Mouse (Mus musculus) intestine, embryonic 15.5 days (tissue): ENCODE results near the gene B3glct. TPM values are rescaled to one million over a fixed set of nuclear protein-coding genes. Genes with fewer than 3 reads are reported as not detected.

Experiments used
- ATAC-seq: fragments of 200-750 bp; cut with Nextera tagmentation; 2 replicates; pipeline ENCODE4 v1.8.0; 2017; ENCODE audit warnings: moderate TSS enrichment, moderate library complexity
- H3K27ac ChIP-seq: fragments of 300-500 bp; sonication (generic); 2 replicates; pipeline ENCODE4 v1.5.1; 2015; ENCODE audit warnings: mild to moderate bottlenecking, inconsistent platforms
- H3K27me3 ChIP-seq: fragments of 300-500 bp; sonication (generic); replicated peaks from 2 replicates; pipeline ENCODE4 v1.6.1; 2015; ENCODE audit warnings: inconsistent platforms
- H3K36me3 ChIP-seq: fragments of 300-500 bp; sonication (generic); 2 replicates; pipeline ENCODE4 v1.6.1; 2015; ENCODE audit warnings: inconsistent platforms
- H3K4me1 ChIP-seq: fragments of 300-500 bp; sonication (generic); replicated peaks from 2 replicates; pipeline ENCODE4 v1.6.1; 2015; ENCODE audit warnings: inconsistent platforms
- H3K4me2 ChIP-seq: fragments of 300-500 bp; sonication (generic); replicated peaks from 2 replicates; pipeline ENCODE4 v1.6.1; 2015; ENCODE audit warnings: mild to moderate bottlenecking, inconsistent platforms
- H3K4me3 ChIP-seq: fragments of 300-500 bp; sonication (generic); replicated peaks from 2 replicates; pipeline ENCODE4 v1.5.1; 2015; ENCODE audit warnings: inconsistent platforms
- H3K9ac ChIP-seq: fragments of 300-500 bp; sonication (generic); 2 replicates; pipeline ENCODE4 v1.6.1; 2015; ENCODE audit warnings: inconsistent platforms
- H3K9me3 ChIP-seq: fragments of 300-500 bp; sonication (generic); 2 replicates; pipeline ENCODE4 v1.6.1; 2016; ENCODE audit warnings: inconsistent platforms
- WGBS: fragments of 180-500 bp; shearing (Covaris S2); methylation state at CpG from one replicate; pipeline ENCODE4 v1.1.7; 2015; 5-methylcytosine and 5-hydroxymethylcytosine counted together
- polyA plus RNA-seq: library from polyadenylated mRNA; unstranded; fragments of >200 nt; fragmentation: Nextera tagmentation; extraction: Ambion mirVana; gene quantifications from 2 replicates; pipeline ENCODE4 v1.2.1, GENCODE M21; 2015

The B3glct gene
- polyA plus RNA-seq, 1 experiment from 2014 or later, result 12.3 TPM

GRCm38 (mm10) chr5:149648895-149649406, 29.1 kb upstream of the B3glct start:
- peak; percentile 68 for ATAC-seq
- H3K36me3 ChIP-seq, result no peaks in the 10 kb centered on the region
- H3K27ac ChIP-seq, result no peak overlapping the region
- WGBS, result 64% methylated on average over 6 of the region's 6 CpGs
- H3K27me3 ChIP-seq, result no peaks in the 10 kb centered on the region
- H3K4me2 ChIP-seq, result peak overlapping the region; percentile 24; the same call in 1 of the 2 replicates
- no peak overlapping the region for H3K4me3 ChIP-seq
- H3K9ac ChIP-seq, result no peak overlapping the region
- no peaks in the 10 kb centered on the region for H3K9me3 ChIP-seq
- H3K4me1 ChIP-seq, result peaks cover 2% of the 10 kb centered on the region; the same call in 1 of the 2 replicates

DNA sequence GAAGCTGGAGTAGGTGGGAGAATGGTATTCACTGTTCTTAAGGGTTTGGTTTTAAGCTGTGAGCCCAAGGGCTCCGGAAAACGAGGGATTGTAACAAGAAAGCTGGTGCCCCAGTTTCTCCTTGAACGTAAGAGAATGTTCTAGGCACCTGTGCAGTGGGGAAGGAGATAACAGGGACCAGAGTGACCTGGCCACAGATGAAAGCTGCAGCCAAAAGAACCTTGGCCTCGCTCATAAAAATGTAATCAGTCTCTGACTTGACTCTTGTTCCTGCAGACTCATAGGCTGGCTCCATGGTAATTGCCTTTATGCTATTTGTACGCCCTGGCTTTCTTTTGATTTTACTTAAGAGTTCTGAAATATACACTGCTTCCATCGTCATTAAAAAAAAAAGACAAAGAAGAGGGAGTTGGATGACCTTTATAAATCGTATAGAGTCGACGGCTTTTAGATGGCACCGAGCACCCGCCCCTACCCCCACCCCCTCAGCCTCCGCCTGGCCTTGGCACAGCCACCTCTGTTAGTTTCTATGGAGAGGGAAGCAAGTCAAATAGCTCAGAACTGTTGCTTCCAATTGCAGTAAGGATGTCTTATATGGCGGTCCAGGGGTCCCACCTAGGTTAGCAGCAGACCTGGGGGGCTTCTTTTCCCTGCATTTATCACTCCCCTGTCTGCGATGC, 28.4 kb upstream of the B3glct start:
- Histone ChIP-seq H3K36me3 (no peaks in the 10 kb centered on the region), H3K9me3 (no peaks in the 10 kb centered on the region), H3K27me3 (no peaks in the 10 kb centered on the region), H3K9ac (no peak overlapping the region), H3K4me2 (peak overlapping the region; percentile 24; the same call in 1 of the 2 replicates), H3K4me1 (peaks cover 2% of the 10 kb centered on the region; the same call in 1 of the 2 replicates), H3K27ac (peak overlapping the region; percentile 17; the same call in 1 of the 2 replicates), H3K4me3 (no peak overlapping the region)
- WGBS, result 66% methylated on average over 14 of the region's 14 CpGs
- peak; percentile 86 for ATAC-seq

- no peaks in the 10 kb centered on the region for H3K9me3 ChIP-seq
- WGBS, result 49% methylated on average over 4 of the region's 4 CpGs
- ATAC-seq, result 0 out of 2 replicates have a peak, but pooled peaks have one; percentile 21
- H3K27ac ChIP-seq, result peak overlapping the region; percentile 17; the same call in 1 of the 2 replicates
- H3K4me2 ChIP-seq, result no peak overlapping the region
- no peaks in the 10 kb centered on the region for H3K27me3 ChIP-seq
- peaks cover 2% of the 10 kb centered on the region; the same call in 1 of the 2 replicates for H3K4me1 ChIP-seq
- H3K9ac ChIP-seq, result no peak overlapping the region
- no peaks in the 10 kb centered on the region for H3K36me3 ChIP-seq
- no peak overlapping the region for H3K4me3 ChIP-seq
Observed at GRCm38 (mm10) chr5:149650179-149650553, 27.9 kb upstream of the B3glct start.

DNA sequence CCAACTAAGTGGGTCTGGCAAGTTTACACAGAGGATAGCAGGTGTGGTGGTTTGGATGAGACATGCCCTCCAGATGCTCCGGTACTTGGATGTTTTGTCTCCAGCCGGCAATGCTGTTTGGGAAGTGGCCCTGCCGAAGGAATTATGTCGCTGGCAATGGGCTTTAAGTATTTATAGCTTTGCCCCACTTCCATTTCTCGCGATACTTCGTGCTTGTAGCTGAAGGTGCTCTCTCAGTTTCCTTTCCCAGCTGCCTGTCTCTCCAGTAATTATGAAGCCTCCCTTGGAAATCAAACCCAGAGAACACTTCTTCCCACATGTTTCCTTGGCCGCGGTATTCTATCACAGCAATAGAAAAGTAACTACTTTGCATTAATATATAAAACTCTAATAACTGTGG, 22.4 kb upstream of the B3glct start:
- Histone ChIP-seq H3K27me3 (no peaks in the 10 kb centered on the region), H3K9me3 (no peaks in the 10 kb centered on the region), H3K27ac (no peak overlapping the region), H3K36me3 (no peaks in the 10 kb centered on the region), H3K9ac (no peak overlapping the region), H3K4me1 (no peaks in the 10 kb centered on the region), H3K4me2 (no peak overlapping the region), H3K4me3 (no peak overlapping the region)
- ATAC-seq, result no peak
- 83% methylated on average over 9 of the region's 9 CpGs for WGBS

GRCm38 (mm10) chr5:149658022-149658421, 20.0 kb upstream of the B3glct start:
- Histone ChIP-seq H3K4me1 (no peaks in the 10 kb centered on the region), H3K4me2 (no peak overlapping the region), H3K36me3 (no peaks in the 10 kb centered on the region), H3K9me3 (no peaks in the 10 kb centered on the region), H3K27me3 (no peaks in the 10 kb centered on the region), H3K27ac (no peak overlapping the region), H3K4me3 (no peak overlapping the region), H3K9ac (no peak overlapping the region)
- 52% methylated on average over 3 of the region's 3 CpGs for WGBS
- ATAC-seq, result no peak

DNA sequence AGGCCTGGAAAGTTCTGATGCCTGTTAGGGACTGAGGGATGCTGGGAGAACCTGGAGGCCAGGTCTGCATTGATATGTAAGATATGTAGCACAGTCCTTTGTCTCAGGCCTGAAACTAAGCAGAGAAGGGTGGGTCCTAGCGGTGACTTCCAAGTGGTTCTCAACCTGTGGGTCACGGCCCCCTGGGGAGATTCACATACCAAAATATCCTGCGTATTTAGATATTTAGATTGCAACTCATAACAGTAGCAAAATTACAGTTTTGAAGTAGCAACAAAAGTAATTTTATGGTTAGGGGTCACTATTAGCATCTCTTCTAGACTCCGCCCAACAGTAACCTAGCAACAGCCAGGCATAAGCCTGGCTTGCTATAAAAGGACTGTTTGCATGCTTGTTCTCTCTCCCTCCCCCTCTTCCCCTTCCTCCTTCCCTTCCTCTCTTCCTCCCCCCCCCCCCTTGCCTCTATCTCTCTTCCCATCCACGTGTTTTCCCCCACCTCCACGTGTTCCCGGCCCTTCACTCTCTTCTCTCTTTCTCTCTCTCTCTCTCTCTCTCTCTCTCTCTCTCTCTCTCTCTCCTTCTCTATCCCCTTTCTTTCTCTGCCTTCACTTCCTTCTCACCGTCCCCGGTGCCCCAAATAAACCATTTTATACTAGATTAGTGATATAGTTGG, 19.2 kb upstream of the B3glct start:
- Histone ChIP-seq H3K36me3 (no peaks in the 10 kb centered on the region), H3K27me3 (no peaks in the 10 kb centered on the region), H3K4me3 (no peak overlapping the region), H3K9ac (no peak overlapping the region), H3K4me1 (no peaks in the 10 kb centered on the region), H3K27ac (no peak overlapping the region), H3K9me3 (no peaks in the 10 kb centered on the region), H3K4me2 (no peak overlapping the region)
- ATAC-seq, result no peak
- 66% methylated on average over 9 of the region's 9 CpGs for WGBS

GRCm38 (mm10) chr5:149659414-149659780, 18.6 kb upstream of the B3glct start:
- no peak overlapping the region for H3K27ac ChIP-seq
- no peaks in the 10 kb centered on the region for H3K9me3 ChIP-seq
- no peaks in the 10 kb centered on the region for H3K4me1 ChIP-seq
- no peak for ATAC-seq
- H3K4me2 ChIP-seq, result no peak overlapping the region
- 74% methylated on average over 9 of the region's 9 CpGs for WGBS
- H3K27me3 ChIP-seq, result no peaks in the 10 kb centered on the region
- H3K4me3 ChIP-seq, result no peak overlapping the region
- H3K36me3 ChIP-seq, result no peaks in the 10 kb centered on the region
- no peak overlapping the region for H3K9ac ChIP-seq

DNA sequence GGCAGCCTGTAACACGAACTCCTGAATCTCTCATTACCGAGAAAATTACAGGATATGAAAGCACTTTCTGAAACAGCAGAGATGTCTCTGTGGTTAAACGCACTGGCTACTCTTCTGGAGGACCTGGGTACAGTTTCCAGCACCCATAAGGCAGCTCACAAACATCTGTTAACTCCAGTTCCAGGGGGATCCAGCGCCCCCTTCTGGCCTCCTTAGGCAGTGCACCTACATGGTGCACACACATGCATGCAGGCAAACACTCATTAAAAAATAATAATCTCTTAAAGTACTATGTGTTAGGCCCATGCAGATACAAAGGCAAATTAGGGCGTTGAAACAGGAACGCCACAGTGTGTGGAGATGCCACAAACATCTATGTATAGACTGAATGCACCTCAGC, 16.6 kb upstream of the B3glct start:
- Histone ChIP-seq H3K4me2 (no peak overlapping the region), H3K4me1 (no peaks in the 10 kb centered on the region), H3K27ac (no peak overlapping the region), H3K27me3 (no peaks in the 10 kb centered on the region), H3K4me3 (no peak overlapping the region), H3K36me3 (no peaks in the 10 kb centered on the region), H3K9me3 (no peaks in the 10 kb centered on the region), H3K9ac (no peak overlapping the region)
- ATAC-seq, result no peak
- 87% methylated on average over 6 of the region's 6 CpGs for WGBS

- Histone ChIP-seq H3K4me2 (no peak overlapping the region), H3K4me3 (no peak overlapping the region), H3K4me1 (no peaks in the 10 kb centered on the region), H3K36me3 (no peaks in the 10 kb centered on the region), H3K9me3 (no peaks in the 10 kb centered on the region), H3K27ac (no peak overlapping the region), H3K9ac (no peak overlapping the region), H3K27me3 (no peaks in the 10 kb centered on the region)
- 90% methylated on average over 6 of the region's 6 CpGs for WGBS
- ATAC-seq, result no peak
Observed at GRCm38 (mm10) chr5:149662980-149663379, 15.1 kb upstream of the B3glct start.

DNA sequence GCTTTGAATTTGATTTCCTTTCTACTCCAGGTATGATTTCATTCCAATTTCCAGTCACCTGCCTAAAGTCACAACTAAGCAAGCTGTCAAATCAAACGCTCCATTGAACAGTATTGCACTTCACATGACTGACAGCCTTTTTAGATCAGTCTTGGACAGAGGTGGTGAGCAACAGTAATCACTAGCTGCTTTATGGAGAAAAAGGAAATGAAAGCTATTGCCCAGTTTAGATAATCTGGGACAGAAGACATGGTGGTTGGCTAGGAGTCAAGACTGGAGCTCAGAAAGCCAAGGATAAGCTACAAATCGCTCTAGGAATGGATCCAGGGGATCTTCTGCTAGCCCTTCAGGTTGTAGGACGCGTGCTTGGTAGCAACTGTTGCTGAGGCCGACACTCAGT, 14.6 kb upstream of the B3glct start:
- 82% methylated on average over 5 of the region's 5 CpGs for WGBS
- H3K9ac ChIP-seq, result no peak overlapping the region
- no peaks in the 10 kb centered on the region for H3K36me3 ChIP-seq
- H3K27me3 ChIP-seq, result no peaks in the 10 kb centered on the region
- H3K9me3 ChIP-seq, result no peaks in the 10 kb centered on the region
- no peak overlapping the region for H3K27ac ChIP-seq
- no peaks in the 10 kb centered on the region for H3K4me1 ChIP-seq
- no peak overlapping the region for H3K4me2 ChIP-seq
- no peak overlapping the region for H3K4me3 ChIP-seq
- no peak for ATAC-seq

DNA sequence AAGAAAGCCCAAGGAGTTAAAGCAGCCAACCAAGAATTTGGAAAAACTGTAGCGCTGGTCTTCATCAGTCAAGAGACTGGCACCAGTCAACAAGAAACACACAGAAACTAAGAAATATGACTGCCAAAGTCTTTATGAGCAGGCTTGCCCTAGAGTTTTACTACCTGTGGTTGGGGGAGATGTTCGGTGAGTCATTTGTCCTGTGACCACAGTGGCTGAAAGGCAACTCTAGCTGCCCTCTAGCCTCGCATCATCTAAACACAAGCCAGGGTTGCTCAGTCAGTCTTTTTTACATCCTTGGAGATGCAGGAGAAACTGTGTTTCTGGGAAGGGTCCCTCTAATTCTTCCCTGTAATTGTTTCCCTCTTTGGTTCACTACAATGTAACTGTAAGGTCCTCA, 834 bp upstream of the B3glct start:
- H3K36me3 ChIP-seq, result no peaks in the 10 kb centered on the region
- 89% methylated on average over 3 of the region's 3 CpGs for WGBS
- no peak for ATAC-seq
- H3K27me3 ChIP-seq, result no peaks in the 10 kb centered on the region
- peaks cover 9% of the 10 kb centered on the region for H3K4me1 ChIP-seq
- H3K9me3 ChIP-seq, result no peaks in the 10 kb centered on the region
- H3K4me2 ChIP-seq, result no peak overlapping the region
- H3K27ac ChIP-seq, result no peak overlapping the region
- no peak overlapping the region for H3K4me3 ChIP-seq
- no peak overlapping the region for H3K9ac ChIP-seq

GRCm38 (mm10) chr5:149678990-149679348, 939 bp downstream of the B3glct start:
- ATAC-seq, result no peak; the same call in 1 of the 2 replicates
- H3K27me3 ChIP-seq, result no peaks in the 10 kb centered on the region
- peak overlapping the region; percentile 83 for H3K4me3 ChIP-seq
- peak overlapping the region; percentile 97 for H3K4me2 ChIP-seq
- H3K27ac ChIP-seq, result no peak overlapping the region
- H3K9me3 ChIP-seq, result no peaks in the 10 kb centered on the region
- peak overlapping the region; percentile 89 for H3K9ac ChIP-seq
- no peaks in the 10 kb centered on the region for H3K36me3 ChIP-seq
- peaks cover 9% of the 10 kb centered on the region for H3K4me1 ChIP-seq
- WGBS, result 3% methylated on average over 15 of the region's 15 CpGs

- no peaks in the 10 kb centered on the region for H3K36me3 ChIP-seq
- H3K9me3 ChIP-seq, result no peaks in the 10 kb centered on the region
- H3K27me3 ChIP-seq, result no peaks in the 10 kb centered on the region
- peak overlapping the region; percentile 97 for H3K4me2 ChIP-seq
- H3K4me3 ChIP-seq, result peak overlapping the region; percentile 83
- WGBS, result 8% methylated on average over 12 of the region's 12 CpGs
- no peak for ATAC-seq
- H3K27ac ChIP-seq, result no peak overlapping the region
- peak overlapping the region; percentile 89 for H3K9ac ChIP-seq
- H3K4me1 ChIP-seq, result peaks cover 9% of the 10 kb centered on the region
Observed at GRCm38 (mm10) chr5:149679362-149679761, 1.3 kb downstream of the B3glct start.
